ENCODE assay signal across 33 mouse cellular contexts in the genomic region with DNA sequence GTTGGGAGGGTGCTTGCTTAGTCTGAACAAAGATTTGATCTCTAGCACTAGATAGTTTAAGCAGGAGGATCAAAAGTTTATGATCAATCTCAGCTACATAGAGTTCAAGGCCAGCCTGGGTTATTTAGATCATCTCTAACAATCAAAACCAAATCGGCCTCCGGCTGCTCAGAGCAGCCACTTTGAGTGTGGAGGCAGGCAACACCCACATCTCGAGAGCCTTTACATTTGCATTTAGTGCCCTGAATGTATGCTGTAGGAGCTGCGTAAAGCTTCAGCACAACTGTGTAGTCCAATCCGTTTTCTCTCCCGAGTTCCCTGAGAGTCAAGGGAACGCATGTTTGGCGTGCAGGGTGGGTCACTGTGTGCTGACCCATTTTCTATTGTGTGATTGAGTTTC.
"Had no signal": no experiment of that assay in that cellular context is flagged by ENCODE, and none has a peak within 500 bp of the region (broad histone marks: within the 10 kb centered on the region; RNA-seq: fewer than 3 reads in every experiment).

No protein-coding gene starts in this region.

- H3K4me2 ChIP-seq: heart, embryonic 12.5 days; heart, embryonic 13.5 days; heart, embryonic 15.5 days; hindbrain, embryonic 12.5 days; hindbrain, embryonic 13.5 days; hindbrain, embryonic 14.5 days; hindbrain, embryonic 15.5 days; intestine, embryonic 15.5 days; kidney, embryonic 15.5 days had no signal

- DNase-seq: heart, postnatal 10 days; heart, postnatal 14 days; heart, postnatal 36 days; heart, postnatal 4 days; kidney, adult 11 months; kidney, adult 18-20 months; kidney, adult 2 months; kidney, adult 8-10 months; kidney, adult 9 months; kidney, postnatal 10 days; kidney, postnatal 14 days; kidney, postnatal 25 days; kidney, postnatal 36 days; kidney, postnatal 4 days; layer of hippocampus, adult 9-11 months; layer of hippocampus, postnatal 36 days had no signal

- H3K27me3 ChIP-seq: heart, embryonic 12.5 days; heart, embryonic 13.5 days; heart, embryonic 15.5 days; hindbrain, embryonic 12.5 days; hindbrain, embryonic 13.5 days; hindbrain, embryonic 15.5 days; intestine, embryonic 15.5 days; kidney, embryonic 15.5 days had no signal

- H3K36me3 ChIP-seq: heart, embryonic 12.5 days; heart, embryonic 13.5 days; heart, embryonic 15.5 days; hindbrain, embryonic 10.5 days; hindbrain, embryonic 12.5 days; hindbrain, embryonic 13.5 days; hindbrain, embryonic 15.5 days; intestine, embryonic 15.5 days; kidney, embryonic 15.5 days had no signal

- H3K4me3 ChIP-seq: heart, embryonic 12.5 days; heart, embryonic 13.5 days; heart, embryonic 15.5 days; hindbrain, embryonic 10.5 days; hindbrain, embryonic 12.5 days; hindbrain, embryonic 13.5 days; hindbrain, embryonic 15.5 days; intestine, embryonic 15.5 days; kidney, embryonic 15.5 days; layer of hippocampus, adult 2 months; left cerebral cortex, adult 2 months had no signal

- H3K9me3 ChIP-seq: heart, embryonic 12.5 days; heart, embryonic 13.5 days; heart, embryonic 15.5 days; hindbrain, embryonic 10.5 days; hindbrain, embryonic 12.5 days; hindbrain, embryonic 13.5 days; hindbrain, embryonic 15.5 days; intestine, embryonic 15.5 days; kidney, embryonic 15.5 days had no signal

- H3K9ac ChIP-seq: heart, embryonic 12.5 days; heart, embryonic 13.5 days; heart, embryonic 15.5 days; hindbrain, embryonic 12.5 days; hindbrain, embryonic 13.5 days; hindbrain, embryonic 14.5 days; hindbrain, embryonic 15.5 days; intestine, embryonic 15.5 days; kidney, embryonic 15.5 days had no signal

- ATAC-seq: hindbrain, embryonic 16.5 days; inflammation-experienced regulatory T-cells, adult 6 months; intestine, embryonic 15.5 days; intestine, embryonic 16.5 days; intestine, postnatal 0 days had no signal

- H3K27ac ChIP-seq: heart, embryonic 13.5 days; heart, embryonic 15.5 days; hindbrain, embryonic 10.5 days; hindbrain, embryonic 12.5 days; hindbrain, embryonic 13.5 days; hindbrain, embryonic 14.5 days; hindbrain, embryonic 15.5 days; intestine, embryonic 15.5 days; kidney, embryonic 15.5 days; kidney, postnatal 0 days; layer of hippocampus, adult 2 months; left cerebral cortex, adult 2 months had no signal

- H3K4me1 ChIP-seq: hindbrain, embryonic 10.5 days; hindbrain, embryonic 13.5 days; hindbrain, embryonic 15.5 days; kidney, embryonic 15.5 days had no signal
